Mouse (Mus musculus): Measurements from ENCODE around the gene Twf1.

Twf1 gene

GRCm38 (mm10) chr15:94572746-94573145 is 16.9 kb downstream of the Twf1 start:
- DNase-seq (ENCODE audit: low read depth, low spot score) = no peak

GRCm38 (mm10) chr15:94571501-94571900 is 18.2 kb downstream of the Twf1 start:
- no peak for DNase-seq (ENCODE audit: low read depth, low spot score)

DNA sequence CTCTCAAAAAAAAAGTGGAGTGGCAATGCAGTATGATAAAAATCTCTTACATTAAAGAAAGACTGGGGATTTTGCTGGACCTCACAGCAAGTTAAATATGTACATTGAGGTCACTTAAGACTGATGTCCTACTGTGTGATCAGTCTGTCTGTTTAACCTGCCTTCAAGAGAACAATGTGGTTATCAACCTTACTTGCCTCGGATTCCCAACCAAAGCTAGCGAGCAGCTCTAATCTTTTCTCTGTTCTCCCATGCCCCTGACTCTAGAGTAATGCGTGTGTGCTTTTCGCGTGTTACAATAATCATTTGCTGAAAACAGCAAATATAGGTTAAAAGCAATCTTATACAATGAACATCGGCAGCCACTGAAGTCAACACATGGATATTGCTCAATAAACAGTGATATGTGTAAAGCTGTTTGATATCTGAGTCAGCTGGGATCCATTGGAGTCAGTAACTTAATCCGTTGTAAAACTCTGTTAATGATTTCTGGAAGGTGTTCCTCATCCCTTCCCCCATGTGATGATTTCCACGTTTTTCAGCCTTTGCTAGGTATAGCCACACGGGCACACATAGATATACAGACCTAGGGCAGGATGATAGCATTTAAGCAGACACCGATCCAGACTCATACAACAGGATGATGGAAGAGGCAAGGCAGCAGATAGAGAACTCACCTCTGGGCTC is 21.1 kb downstream of the Twf1 start:
- no peak for DNase-seq (ENCODE audit: low read depth, low spot score)

- DNase-seq (ENCODE audit: low read depth, low spot score) = no peak
Observed at GRCm38 (mm10) chr15:94565854-94566253, 23.8 kb downstream of the Twf1 start.

DNA sequence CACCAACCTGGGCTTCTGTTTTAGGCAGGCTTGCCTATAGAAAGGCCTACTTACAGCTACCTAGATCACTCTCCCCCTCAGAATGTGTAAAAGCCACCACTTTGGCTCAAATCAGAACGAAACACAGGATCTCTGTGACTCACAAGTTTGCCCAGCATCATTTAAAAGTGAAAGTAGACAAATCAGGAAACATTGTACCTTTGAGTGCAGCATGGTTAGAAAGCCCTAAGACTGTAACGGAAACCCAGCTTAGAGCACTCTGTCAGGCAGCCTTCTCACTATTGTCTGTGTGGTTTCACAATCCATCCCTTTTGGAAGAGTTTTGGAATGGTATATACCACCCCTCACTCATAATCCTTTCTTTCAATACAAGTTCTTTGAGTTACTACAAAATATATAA is 24.8 kb downstream of the Twf1 start:
- DNase-seq (ENCODE audit: low read depth, low spot score) = no peak

DNA sequence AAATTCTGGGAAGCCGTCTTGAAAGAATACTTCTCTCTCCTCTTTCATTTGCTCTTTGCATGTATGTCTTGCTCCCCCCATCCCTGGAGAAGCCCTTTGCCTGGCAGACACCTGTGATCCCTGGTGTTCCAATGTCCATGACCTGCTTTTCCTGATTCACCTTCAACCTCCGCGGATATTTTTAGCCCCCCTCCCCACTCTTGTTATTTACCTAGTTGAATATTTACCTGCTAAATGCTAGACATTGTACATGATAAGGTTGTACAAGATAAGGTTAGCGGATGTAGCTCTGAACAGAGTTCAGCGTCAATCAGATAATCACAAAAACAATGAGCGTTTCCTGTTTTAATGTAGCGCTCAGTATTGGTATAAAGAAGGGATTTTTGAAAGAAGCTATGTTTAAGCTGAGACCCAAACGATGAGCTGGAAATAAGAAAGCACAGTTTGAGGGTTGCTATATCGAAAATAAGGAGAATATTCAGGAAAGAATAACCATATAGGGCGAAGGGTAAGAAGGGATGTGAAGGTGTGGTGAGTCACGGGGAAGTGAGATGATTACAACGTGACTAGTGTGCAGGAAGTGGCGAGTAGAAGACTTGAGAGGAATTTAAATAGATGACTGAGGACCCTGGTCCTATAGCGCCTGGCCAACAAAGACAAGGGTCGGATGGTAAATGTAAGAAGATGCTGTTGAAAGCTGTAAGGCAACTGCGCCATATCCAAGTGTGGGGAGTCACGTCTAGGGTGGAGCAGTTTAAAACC is 30.6 kb downstream of the Twf1 start:
- no peak for DNase-seq (ENCODE audit: low read depth, low spot score)

DNA sequence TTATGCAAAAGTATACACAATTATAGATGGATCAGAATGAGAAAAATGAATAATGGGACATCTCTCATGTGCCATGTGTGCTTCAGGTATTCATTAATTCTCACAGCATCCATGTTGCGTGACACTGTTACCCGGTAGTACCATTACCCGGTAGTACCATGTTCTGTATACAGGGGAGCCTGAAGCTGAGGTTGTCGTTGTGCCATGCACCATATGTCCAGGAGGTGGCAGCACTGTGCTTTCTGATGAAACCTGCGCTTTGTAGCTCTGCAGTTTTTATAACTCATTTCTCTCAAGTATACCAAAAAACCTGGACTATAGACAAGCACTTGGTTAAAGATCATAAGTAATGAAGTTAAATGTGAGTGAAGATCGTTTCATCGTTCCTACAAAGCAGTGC is 32.2 kb downstream of the Twf1 start:
- DNase-seq (ENCODE audit: low read depth, low spot score) = peak; percentile 86

GRCm38 (mm10) chr15:94553536-94553935 is 36.2 kb downstream of the Twf1 start:
- no peak for DNase-seq (ENCODE audit: low read depth, low spot score)

DNA sequence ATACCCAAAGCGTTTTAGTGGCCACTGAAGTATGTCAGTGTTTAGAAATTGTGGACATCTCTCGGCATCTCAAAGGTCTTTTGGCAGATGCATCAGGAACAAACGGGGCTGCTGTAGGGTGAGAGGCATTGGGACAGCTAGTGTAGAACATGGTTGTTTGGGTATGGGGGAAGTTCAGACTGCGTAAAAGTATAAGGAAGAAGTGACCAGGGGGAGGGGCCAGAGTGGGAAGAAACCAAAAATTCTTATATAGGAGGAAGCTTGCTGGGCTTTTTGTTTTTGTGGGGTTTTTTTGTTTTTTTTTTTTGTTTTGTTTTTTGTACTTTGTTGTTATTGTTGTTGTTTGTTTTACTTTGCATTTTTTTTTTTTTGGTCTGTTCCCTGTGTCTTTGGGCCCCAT is 44.8 kb downstream of the Twf1 start:
- no peak for DNase-seq (ENCODE audit: low read depth, low spot score)

- no peak for DNase-seq (ENCODE audit: low read depth, low spot score)
Observed at GRCm38 (mm10) chr15:94544052-94544636, 45.5 kb downstream of the Twf1 start.

DNA sequence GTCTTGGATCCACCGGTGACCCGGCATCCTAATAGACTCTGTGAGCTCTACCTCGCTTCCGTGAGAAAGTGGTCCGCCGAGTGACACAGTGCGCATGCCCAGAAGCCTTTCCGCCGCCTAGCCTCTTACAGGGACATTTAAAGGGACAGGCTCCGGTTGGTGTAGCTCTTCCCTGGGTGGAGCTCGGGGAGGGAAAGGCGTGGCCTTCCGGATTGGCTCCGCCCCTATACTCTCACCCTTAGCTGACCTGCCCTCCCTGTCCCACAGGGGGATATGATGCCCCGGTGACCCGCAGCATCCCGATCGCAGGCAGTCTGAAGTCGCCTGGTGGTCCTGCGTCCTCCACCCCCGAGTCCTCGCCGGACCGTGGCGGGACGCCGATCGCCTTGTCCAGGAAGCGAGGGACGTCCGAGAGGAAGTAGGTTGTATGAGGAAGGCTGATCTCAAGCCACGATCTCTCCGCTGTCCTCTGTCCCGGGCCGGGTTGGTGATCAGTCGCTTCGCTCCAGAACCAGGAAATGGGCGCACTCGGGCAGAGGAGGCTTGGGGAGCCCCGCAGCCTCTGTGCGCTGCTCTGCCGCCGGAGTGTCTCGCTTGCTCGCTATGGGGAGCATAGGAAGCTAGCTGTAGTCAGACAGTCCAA is 46.2 kb downstream of the Twf1 start, which contains the start of the genes Pus7l and Irak4:
Pus7l (minus strand) TSS at position 139 of the 643 bp plus-strand sequence.
Irak4 (plus strand) TSS at position 235 of the 643 bp plus-strand sequence.
- DNase-seq (ENCODE audit: low read depth, low spot score) = peak; percentile 95

DNA sequence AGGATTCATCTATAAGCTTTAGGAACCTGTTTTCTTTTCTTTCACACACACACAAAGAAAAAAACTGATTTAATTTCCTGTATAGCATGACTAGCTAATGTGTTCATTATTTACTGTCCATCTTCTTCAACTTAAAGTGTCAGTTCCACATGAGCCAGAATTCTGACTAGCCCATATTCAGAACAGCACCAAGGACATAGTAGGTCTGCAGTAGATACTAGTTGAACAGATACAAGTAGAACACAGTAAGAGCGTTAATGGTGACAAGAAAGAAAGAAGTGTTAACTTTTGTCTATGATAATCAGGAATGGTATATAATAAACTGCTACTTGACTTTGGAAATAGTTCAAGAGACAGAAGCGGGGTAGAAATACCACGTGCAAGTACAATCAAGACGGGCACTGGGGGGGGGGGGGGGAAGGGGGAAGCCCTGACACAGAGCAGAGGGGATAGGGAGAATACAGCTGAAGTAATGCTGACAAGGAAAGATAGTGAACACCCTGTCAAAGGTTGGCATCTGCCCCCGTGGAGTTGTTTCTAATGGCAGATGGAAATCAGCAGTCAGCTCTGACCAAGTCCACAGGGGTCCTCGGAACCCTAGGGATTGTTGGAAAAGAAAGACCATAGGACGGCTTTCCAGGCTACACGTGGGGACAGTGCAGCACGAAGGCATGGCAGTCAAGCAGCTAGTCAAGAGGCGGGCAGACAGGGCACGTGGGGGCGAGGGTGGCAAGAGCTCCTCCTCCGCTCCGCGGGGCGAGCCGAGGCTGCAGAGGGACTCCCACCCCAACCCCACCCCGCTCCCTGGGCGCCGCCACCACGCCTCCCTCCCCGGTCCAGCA is 46.9 kb downstream of the Twf1 start:
- DNase-seq (ENCODE audit: low read depth, low spot score) = no peak

- no peak for DNase-seq (ENCODE audit: low read depth, low spot score)
Observed at GRCm38 (mm10) chr15:94539296-94539695, 50.4 kb downstream of the Twf1 start.

DNA sequence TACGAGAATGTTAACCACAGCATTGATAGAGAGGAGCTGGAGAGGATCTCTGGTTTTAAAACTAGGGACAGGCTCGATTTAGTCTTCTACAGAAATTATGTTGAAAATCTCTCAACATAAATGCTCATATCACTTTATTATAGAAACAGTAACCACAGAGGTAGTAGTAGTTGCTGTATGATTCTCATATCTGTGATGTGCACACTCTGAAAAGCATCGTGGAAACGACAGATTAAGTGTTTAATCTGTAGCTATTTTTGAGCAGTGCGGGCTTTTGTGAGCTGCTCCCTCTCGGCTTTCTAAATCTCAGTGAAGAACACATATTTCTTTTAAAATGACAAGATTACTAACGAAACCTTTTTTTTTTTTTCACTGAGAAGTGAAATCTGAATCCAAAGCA is 54.2 kb downstream of the Twf1 start:
- DNase-seq (ENCODE audit: low read depth, low spot score) = no peak

- DNase-seq (ENCODE audit: low read depth, low spot score) = no peak
Observed at GRCm38 (mm10) chr15:94532956-94533355, 56.7 kb downstream of the Twf1 start.

GRCm38 (mm10) chr15:94532306-94532705 is 57.4 kb downstream of the Twf1 start:
- DNase-seq (ENCODE audit: low read depth, low spot score) = no peak

GRCm38 (mm10) chr15:94530519-94530918 is 59.2 kb downstream of the Twf1 start:
- no peak for DNase-seq (ENCODE audit: low read depth, low spot score)

Measured in forelimb bud, embryonic 11.5 days (tissue).